Mouse (Mus musculus): ENCODE data around the gene Parp3.
"Not testable (repeated sequence)": the region's sequence is repeated elsewhere in the genome, so short reads cannot be mapped to it uniquely, and the experiment has no call there.

Gene Parp3

GRCm38 (mm10) chr9:106476924-106477484 lies at the start of gene Parp3:
Gene Parp3, minus strand, starts transcription at chr9:106476949.
- DNase-seq (ENCODE audit: low spot score), result peak; percentile 100

- DNase-seq (ENCODE audit: low spot score), result no peak
Observed at GRCm38 (mm10) chr9:106519909-106520308, 43.2 kb upstream of the Parp3 start.

GRCm38 (mm10) chr9:106519433-106519832 lies 42.7 kb upstream of the Parp3 start:
- DNase-seq (ENCODE audit: low spot score), result no peak

DNA sequence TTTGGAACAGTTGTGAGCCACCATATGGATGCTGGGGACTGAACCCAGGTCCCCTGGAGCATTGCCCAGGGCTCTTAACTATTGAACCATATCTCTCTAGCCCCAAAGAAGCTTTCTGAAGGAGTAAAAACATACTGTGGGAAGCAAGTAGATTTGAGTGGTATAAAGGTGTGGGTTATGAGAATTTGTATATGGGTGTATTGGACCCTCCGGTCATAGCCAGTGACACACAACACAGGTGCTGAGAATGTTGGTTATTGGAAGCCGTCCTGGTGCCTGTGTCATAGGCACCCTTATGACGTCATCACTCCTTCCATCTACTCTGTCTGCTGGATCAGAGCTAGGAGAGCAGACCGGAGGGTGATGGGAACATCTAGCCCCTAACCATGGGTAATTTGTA lies 37.5 kb upstream of the Parp3 start, which contains the start of gene Iqcf5:
Iqcf5 (plus strand) TSS at position 301 of the 400 bp plus-strand sequence.
- no peak for DNase-seq (ENCODE audit: low spot score)

DNA sequence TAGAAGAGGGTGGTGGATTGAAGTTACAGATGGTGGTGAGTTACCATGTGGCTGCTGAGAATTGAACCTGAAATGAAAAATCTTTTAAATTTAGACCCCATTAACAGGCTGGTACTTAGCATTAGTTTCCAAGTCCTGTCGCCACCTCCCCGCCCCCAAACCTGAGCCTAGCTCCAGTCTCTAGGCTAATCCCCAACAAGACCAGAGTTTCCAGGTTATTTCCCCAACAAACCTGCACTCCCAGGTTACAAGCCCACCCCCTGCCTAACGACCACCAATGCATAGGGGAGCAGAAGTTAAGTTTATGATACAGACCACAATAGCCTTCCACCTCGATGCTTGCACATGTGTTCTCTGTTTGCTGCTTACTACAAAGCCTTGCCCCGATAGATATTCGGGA lies 36.8 kb upstream of the Parp3 start:
- no peak for DNase-seq (ENCODE audit: low spot score)

- no peak for DNase-seq (ENCODE audit: low spot score)
Observed at GRCm38 (mm10) chr9:106512729-106513450, 36.1 kb upstream of the Parp3 start.

DNA sequence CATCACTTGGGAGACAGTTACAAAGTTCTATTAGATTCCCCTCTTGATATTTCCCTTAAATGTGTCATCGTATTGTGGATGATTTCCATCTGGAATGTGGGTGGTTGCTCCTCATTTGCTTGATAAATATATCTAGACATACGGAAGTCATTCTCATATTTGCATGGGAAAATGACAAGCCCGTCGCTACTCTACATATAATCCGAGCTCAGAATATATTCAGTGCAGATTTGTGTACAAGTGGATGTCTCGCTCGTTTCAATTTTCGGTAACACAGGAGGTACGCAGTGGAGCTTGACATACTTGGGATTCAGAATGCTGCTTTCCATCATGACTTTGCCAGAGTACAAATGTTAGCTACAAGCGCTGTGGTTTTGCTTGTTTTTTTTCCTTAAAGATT lies 32.6 kb upstream of the Parp3 start:
- no peak for DNase-seq (ENCODE audit: low spot score)

DNA sequence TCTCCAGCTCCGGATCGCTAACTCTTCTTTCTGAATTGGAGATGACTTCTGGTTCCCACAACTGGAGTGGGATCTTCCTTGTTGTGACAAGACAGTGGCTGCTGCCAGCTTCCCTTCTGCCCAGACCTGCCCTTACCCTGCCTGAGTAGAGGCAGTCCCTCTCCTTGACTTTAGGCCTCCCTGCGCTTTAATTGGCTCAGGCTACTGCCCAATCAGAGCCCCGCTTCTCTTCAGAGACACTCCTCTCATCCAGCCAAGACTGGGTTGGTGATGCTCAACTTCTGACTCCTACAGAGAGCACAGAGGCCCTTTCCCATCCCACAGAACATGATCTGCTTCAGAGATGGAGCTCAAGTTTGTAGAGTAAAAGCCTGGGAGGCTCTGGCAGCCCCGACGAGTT lies 27.5 kb upstream of the Parp3 start:
- DNase-seq (ENCODE audit: low spot score), result no peak

- DNase-seq (ENCODE audit: low spot score), result no peak
Observed at GRCm38 (mm10) chr9:106501846-106502245, 25.1 kb upstream of the Parp3 start.

DNA sequence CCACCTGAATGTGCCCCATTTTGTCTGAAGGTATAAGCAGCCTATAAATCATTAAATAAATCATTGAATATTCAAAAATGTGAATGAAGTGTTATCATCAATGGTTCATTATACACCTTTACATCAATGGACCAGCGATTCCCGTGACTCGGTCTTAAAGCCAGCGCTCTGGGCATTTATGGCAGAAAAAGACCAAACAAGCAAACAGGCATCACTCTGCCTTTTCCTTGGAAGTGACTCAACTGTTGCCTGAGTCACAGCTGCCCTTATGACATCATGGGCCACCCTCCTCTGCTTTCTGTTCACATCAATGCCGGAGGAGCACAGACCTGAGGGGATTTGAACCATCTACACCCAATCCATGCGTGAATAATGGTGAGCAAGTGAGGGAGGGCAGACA lies 22.9 kb upstream of the Parp3 start, which contains the start of gene Iqcf1:
Iqcf1 (plus strand) TSS at position 301 of the 400 bp plus-strand sequence.
- no peak for DNase-seq (ENCODE audit: low spot score)

DNA sequence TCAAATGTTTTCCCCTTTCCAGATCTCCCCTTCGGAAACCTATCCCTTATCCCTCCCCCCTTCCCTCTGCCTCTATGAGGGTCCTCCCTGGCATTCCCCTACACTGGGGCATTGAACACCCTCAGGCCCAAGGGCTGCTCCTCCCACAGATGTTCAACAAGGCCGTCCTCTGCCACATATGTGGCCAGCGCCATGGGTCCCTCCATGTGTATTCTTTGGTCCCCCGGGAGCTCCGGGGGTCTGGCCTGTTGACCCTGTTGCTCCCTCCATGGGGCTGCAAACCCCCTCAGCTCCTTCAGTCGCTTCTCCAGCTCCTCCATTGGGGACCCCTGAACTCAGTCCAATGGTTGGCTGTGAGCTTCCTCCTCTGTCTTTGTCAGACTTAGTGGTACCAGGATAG lies 10.9 kb upstream of the Parp3 start:
- not testable (repeated sequence) for DNase-seq (ENCODE audit: low spot score)

DNA sequence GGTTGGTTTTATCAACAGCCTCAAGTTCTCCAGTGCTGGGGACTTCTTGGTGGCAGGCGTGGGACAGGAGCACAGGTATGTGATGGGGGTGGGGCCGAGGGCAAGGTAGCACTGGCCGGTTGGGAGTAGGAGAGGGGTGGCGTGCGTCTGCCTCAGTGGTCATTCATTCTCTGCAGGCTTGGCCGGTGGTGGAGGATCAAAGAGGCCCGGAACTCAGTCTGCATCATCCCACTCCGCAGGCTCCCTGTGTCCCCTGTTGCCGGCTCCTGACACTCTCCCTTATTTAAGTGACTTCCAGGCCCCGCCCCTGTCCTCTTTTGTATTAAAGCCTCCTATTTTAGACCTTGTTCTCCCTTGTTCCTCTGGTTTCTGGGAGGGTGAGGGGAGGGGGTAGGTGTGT lies 8.3 kb upstream of the Parp3 start:
- no peak for DNase-seq (ENCODE audit: low spot score)

GRCm38 (mm10) chr9:106483606-106484005 lies 6.9 kb upstream of the Parp3 start:
- DNase-seq (ENCODE audit: low spot score), result no peak

DNA sequence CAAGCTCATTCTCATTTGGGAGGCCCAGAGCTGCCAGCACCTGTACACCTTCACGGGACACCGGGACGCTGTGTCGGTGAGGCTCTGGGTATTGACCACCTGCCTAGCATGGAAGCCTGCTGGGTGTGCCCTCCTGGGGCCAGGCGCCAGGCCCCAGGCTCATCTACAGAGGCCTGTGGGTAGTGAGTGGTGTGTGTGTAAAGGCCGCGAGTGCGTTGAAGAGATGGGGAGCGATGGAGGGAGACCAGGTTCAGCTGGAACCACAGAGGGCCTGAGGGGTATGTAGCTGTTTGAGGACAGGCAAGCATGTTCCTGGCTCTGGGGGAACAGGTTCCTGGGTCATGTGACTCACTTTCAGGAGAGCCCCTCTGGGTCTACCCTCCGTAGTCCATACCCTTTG lies 6.4 kb upstream of the Parp3 start:
- DNase-seq (ENCODE audit: low spot score), result no peak

DNA sequence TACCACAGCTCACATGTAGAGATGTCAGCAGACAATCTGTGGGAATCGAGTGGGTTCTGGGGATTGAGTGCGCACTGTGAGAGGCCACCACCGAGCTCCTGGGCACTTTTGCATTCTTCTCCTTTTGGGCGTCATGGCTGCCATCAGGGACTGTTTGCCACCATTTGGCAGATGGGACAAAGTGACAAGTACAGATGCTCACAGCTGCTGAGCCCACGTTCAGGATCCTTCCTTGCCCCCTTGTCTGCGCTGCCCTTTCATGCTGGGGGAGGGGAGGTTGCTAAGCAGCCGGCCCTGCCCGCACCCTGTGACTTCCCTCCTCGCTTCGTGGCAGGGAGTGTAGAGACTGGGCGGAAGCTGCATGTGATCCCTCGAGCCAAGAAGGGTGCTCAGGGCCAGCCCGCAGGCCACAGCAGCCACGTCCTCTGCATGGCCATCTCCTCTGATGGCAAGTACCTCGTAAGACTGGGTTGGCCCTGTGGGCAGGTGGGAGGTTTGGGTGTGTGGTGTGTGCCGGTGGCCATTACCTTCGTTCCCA lies 5.9 kb upstream of the Parp3 start:
- no peak for DNase-seq (ENCODE audit: low spot score)

GRCm38 (mm10) chr9:106481676-106482075 lies 4.9 kb upstream of the Parp3 start:
- DNase-seq (ENCODE audit: low spot score), result no peak

GRCm38 (mm10) chr9:106481075-106481474 lies 4.3 kb upstream of the Parp3 start:
- no peak for DNase-seq (ENCODE audit: low spot score)

DNA sequence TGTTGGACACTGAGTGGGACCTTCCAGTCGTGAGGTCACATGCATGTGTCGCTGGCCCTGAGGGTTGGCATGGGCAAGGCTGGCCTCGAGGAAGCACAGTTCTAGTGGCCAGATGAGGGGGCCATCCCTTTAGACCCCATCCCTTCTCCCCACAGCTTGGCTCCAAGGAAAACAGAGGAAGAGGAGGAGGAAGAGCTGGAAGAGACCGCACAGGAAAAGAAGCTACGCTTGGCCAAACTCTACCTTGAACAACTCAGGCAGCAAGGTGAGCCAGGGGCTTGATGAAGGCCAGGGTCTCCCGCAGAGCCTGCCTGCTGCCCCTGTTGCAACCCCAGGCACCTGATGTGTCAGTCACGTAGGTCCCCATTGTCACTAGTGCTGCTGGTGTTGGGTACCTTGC lies 3.8 kb upstream of the Parp3 start:
- no peak for DNase-seq (ENCODE audit: low spot score)

DNA sequence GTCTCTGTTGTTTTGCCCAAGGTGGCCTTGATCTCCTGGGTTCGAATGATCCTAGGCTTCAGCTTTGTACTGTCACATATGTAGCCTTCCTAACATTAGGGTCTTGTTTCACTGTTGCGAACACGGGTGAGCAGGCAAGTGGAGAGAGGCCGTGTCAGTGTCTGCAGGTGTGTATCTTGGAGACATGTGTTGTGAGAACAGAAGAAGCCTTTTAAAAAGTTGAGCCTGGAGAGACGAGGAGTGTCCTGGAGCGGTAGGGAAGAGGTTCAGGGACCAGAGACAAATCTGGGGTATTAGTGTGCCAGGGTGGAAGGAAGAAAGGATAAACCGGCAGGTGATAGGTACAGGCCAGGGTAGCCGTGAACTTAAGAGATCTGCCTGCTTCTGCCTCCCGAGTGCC lies 1.4 kb upstream of the Parp3 start:
- DNase-seq (ENCODE audit: low spot score), result no peak

DNA sequence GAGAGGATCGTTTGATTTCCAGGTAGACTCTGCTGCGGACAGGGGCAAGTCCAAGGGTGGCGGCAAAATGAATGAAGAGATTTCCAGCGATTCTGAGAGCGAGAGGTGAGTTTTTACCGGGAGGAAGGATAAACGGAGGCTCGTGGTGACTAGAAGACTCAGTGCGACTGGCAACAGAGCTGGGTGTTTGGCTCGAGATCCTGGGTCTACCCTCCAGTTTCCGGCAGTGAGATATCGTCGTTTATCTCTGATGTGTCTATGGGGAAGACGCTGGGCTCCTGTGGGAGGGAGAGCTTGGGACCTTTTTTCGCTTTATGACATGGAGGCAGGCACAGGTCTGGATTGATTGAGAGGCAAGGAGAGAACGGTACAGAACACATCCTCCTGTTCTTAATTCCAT lies 900 bp upstream of the Parp3 start:
- no peak for DNase-seq (ENCODE audit: low spot score)

DNA sequence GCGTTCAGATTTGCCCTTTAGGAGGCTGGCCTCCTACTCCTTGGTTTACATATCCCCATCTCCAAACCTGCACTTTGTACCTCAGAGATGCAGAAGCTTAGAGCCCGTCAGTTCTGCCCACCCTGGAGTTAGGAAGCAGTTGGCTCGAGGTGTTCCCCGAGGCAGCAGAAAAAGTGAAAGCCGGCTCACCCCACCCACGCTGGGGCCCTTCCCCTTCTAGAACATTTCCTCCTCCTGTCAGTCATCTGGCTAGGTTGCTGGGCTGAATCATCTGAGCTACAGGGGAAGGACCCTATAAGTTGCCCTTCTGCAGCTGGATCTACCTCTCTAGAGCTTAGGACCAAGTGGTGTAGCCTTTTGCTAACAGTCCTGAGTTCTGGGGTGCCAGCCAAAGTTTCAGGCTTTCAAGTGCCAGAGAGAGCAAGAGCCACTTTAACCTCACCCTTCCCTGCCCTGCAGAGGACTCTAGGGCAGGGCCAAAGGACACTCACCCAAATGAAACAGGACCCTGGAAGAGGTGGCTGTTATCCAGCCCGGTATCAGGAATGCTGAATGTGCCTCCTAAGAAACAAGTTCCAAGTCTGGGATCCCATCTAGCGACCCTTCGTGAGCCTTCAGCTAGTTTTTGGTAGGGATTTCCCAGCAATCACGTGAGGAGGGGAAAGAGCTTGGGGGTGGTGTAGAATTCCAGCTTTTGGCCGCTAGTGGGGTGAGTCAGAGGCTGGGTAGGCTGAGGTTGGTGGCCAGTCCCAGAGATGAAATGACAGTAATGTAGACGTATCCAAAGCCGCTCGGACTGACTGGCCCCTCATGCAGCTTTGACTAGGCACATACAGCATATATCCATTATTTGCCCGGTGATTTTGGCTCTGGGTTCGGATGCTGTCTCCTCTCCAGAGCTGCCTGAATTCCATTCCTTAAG lies 486 bp downstream of the Parp3 start:
- DNase-seq (ENCODE audit: low spot score), result peak; percentile 67

GRCm38 (mm10) chr9:106475663-106476001 lies 1.1 kb downstream of the Parp3 start, which contains the start of gene Rrp9:
Gene Rrp9, plus strand, starts transcription at chr9:106475963.
- DNase-seq (ENCODE audit: low spot score), result no peak

GRCm38 (mm10) chr9:106475046-106475445 lies 1.7 kb downstream of the Parp3 start:
- peak; percentile 1 for DNase-seq (ENCODE audit: low spot score)

Measured in T-cell, adult 2 months (primary cell).